Comparison of ENCODE assay signal across 24 mouse cellular contexts in the genomic region with DNA sequence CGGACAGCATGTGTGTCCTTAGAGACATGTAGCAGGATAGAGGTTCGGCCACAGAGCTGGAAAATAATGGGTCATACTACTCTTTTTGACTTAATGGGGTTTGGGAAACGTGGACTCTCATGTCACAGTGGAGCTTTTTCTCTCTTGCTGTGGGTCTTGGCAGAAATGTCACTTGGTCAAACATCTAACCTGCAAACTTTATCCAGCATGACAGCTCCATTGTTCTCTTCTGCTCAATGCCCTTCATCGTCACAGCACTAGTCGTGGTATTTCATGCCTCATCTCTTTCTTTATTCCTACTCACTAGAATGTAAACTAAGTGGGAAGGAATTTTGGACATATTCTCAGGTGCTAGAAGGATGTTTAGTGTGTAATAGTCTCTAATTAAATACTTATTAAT.
"Had no signal": no experiment of that assay in that cellular context is flagged by ENCODE, and none has a peak within 500 bp of the region (broad histone marks: within the 10 kb centered on the region; RNA-seq: fewer than 3 reads in every experiment).

No protein-coding gene starts in this region.

- H3K9ac ChIP-seq: heart, embryonic 13.5 days; heart, embryonic 15.5 days; hindbrain, embryonic 13.5 days; hindbrain, embryonic 15.5 days; limb, embryonic 12.5 days had no signal

- ATAC-seq: hindbrain, postnatal 0 days; intestine, postnatal 0 days had no signal

- H3K9me3 ChIP-seq: heart, embryonic 15.5 days; hindbrain, embryonic 13.5 days; hindbrain, embryonic 15.5 days; limb, embryonic 10.5 days; limb, embryonic 12.5 days had no signal

- H3K4me3 ChIP-seq: gastrocnemius, adult 2 months; heart, adult 2 months; heart, embryonic 13.5 days; heart, embryonic 15.5 days; hindbrain, embryonic 13.5 days; hindbrain, embryonic 15.5 days; layer of hippocampus, adult 2 months; left cerebral cortex, adult 2 months; limb, embryonic 10.5 days; limb, embryonic 12.5 days had no signal

- H3K4me2 ChIP-seq: heart, embryonic 11.5 days; heart, embryonic 13.5 days; heart, embryonic 15.5 days; hindbrain, embryonic 13.5 days; hindbrain, embryonic 15.5 days; limb, embryonic 12.5 days; liver, embryonic 11.5 days had no signal

- DNase-seq: gastrocnemius, adult 2 months; gastrocnemius, postnatal 10 days; gastrocnemius, postnatal 25 days; heart, adult 2 months; heart, postnatal 14 days; heart, postnatal 36 days; kidney, adult 18-20 months; kidney, adult 8-10 months; kidney, postnatal 10 days; kidney, postnatal 25 days; kidney, postnatal 4 days; liver had no signal

- H3K27me3 ChIP-seq: heart, embryonic 13.5 days; heart, embryonic 15.5 days; hindbrain, embryonic 13.5 days; hindbrain, embryonic 15.5 days; limb, embryonic 12.5 days had no signal

- H3K4me1 ChIP-seq: heart, embryonic 13.5 days; heart, embryonic 15.5 days; hindbrain, embryonic 13.5 days; hindbrain, embryonic 15.5 days; limb, embryonic 10.5 days; limb, embryonic 12.5 days had no signal

- H3K36me3 ChIP-seq: heart, embryonic 13.5 days; heart, embryonic 15.5 days; hindbrain, embryonic 13.5 days; hindbrain, embryonic 15.5 days; limb, embryonic 10.5 days; limb, embryonic 12.5 days had no signal

- H3K27ac ChIP-seq: gastrocnemius, adult 2 months; heart, adult 2 months; heart, embryonic 13.5 days; heart, embryonic 15.5 days; hindbrain, embryonic 13.5 days; hindbrain, embryonic 15.5 days; hindbrain, postnatal 0 days; layer of hippocampus, adult 2 months; left cerebral cortex, adult 2 months; limb, embryonic 10.5 days; limb, embryonic 12.5 days had no signal
